Mouse (Mus musculus) brain, adult 2 months (tissue): ENCODE measurements around the gene Ovgp1.
"Not testable (repeated sequence)": the region's sequence is repeated elsewhere in the genome, so short reads cannot be mapped to it uniquely, and the experiment has no call there.

Source experiments
- DNase-seq: peaks from one replicate; pipeline ENCODE4 v3.0.0; 2011; ENCODE audit warnings: low read depth, low spot score

The Ovgp1 gene

GRCm38 (mm10) chr3:105973411-105973810 lies at the start of gene Ovgp1:
Gene Ovgp1, plus strand, starts transcription at chr3:105973711.
- DNase-seq: no peak

- no peak for DNase-seq
Observed at GRCm38 (mm10) chr3:105924616-105925015, 48.9 kb upstream of the Ovgp1 start.

- no peak for DNase-seq
Observed at GRCm38 (mm10) chr3:105927561-105928194, 45.8 kb upstream of the Ovgp1 start.

- DNase-seq: no peak
Observed at GRCm38 (mm10) chr3:105928195-105928569, 45.3 kb upstream of the Ovgp1 start.

GRCm38 (mm10) chr3:105928781-105929180 lies 44.7 kb upstream of the Ovgp1 start:
- no peak for DNase-seq

- no peak for DNase-seq
Observed at GRCm38 (mm10) chr3:105929821-105930220, 43.7 kb upstream of the Ovgp1 start.

- DNase-seq: no peak
Observed at GRCm38 (mm10) chr3:105931095-105931494, 42.4 kb upstream of the Ovgp1 start.

- DNase-seq: no peak
Observed at GRCm38 (mm10) chr3:105932240-105933071, 41.1 kb upstream of the Ovgp1 start, which contains the start of gene I830077J02Rik. Gene I830077J02Rik, minus strand, starts transcription at chr3:105932664.

- peak; percentile 59 for DNase-seq
Observed at GRCm38 (mm10) chr3:105933926-105934325, 39.6 kb upstream of the Ovgp1 start.

- DNase-seq: peak; percentile 22
Observed at GRCm38 (mm10) chr3:105935033-105935432, 38.5 kb upstream of the Ovgp1 start.

- DNase-seq: no peak
Observed at GRCm38 (mm10) chr3:105936111-105936510, 37.4 kb upstream of the Ovgp1 start.

GRCm38 (mm10) chr3:105951348-105951747 lies 22.2 kb upstream of the Ovgp1 start:
- no peak for DNase-seq

GRCm38 (mm10) chr3:105957235-105957634 lies 16.3 kb upstream of the Ovgp1 start:
- peak; percentile 17 for DNase-seq

GRCm38 (mm10) chr3:105958204-105958603 lies 15.3 kb upstream of the Ovgp1 start:
- no peak for DNase-seq

- DNase-seq: peak; percentile 99
Observed at GRCm38 (mm10) chr3:105958974-105959580, 14.4 kb upstream of the Ovgp1 start, which contains the start of gene Wdr77. Gene Wdr77, plus strand, starts transcription at chr3:105959369.

GRCm38 (mm10) chr3:105959585-105959984 lies 13.9 kb upstream of the Ovgp1 start:
- peak; percentile 49 for DNase-seq

GRCm38 (mm10) chr3:105959999-105960398 lies 13.5 kb upstream of the Ovgp1 start, which contains the start of gene Atp5f1:
Gene Atp5f1, minus strand, starts transcription at chr3:105960099.
- DNase-seq: no peak

- DNase-seq: peak; percentile 16
Observed at GRCm38 (mm10) chr3:105960700-105961099, 12.8 kb upstream of the Ovgp1 start.

- no peak for DNase-seq
Observed at GRCm38 (mm10) chr3:105971831-105972446, 1.6 kb upstream of the Ovgp1 start.

GRCm38 (mm10) chr3:105974174-105974573 lies 663 bp downstream of the Ovgp1 start:
- DNase-seq: no peak

- not testable (repeated sequence) for DNase-seq
Observed at GRCm38 (mm10) chr3:105989611-105990010, 16.1 kb downstream of the Ovgp1 start.
